Mouse (Mus musculus) E14TG2a.4 (cell line): ENCODE measurements around the gene Dusp3.

Experiments
- CTCF ChIP-seq: conservative IDR thresholded peaks from 2 replicates; pipeline ENCODE4 v1.5.1; 2014; ENCODE audit warnings: low read length
- NANOG ChIP-seq: IDR thresholded peaks from 2 replicates; pipeline ENCODE4 v1.6.1; 2014; ENCODE audit warnings: borderline replicate concordance, low read length, mixed read lengths
- POU5F1 ChIP-seq: IDR thresholded peaks from 2 replicates; pipeline ENCODE4 v1.6.1; 2014; ENCODE audit warnings: low read length, borderline replicate concordance

DNA sequence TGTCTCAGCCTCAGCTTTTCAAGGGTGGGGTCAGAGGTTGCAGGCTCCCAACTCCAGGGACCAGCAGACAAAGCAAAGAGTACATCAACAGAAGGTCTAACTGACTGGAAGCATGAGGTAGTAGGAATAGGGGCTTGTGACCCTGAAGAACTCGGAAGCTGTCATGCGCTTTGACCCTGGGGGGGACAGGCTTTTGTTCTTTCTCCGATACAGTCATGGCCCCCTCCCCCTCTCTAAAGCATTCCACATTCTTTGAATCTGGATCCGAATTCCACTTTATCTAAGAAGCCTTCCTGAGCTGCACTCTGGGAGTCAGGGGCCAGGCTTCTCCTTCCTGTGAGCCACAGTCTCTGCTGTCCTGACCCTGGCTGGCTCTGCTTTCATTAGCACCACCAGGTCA is 54.8 kb downstream of the Dusp3 start:
- TF ChIP-seq CTCF, result no peak
- TF ChIP-seq NANOG, result no peak
- no peak for TF ChIP-seq POU5F1
